Mouse (Mus musculus): ENCODE results near the gene Lpcat2b. TPM values are rescaled to one million over a fixed set of nuclear protein-coding genes. Genes with fewer than 3 reads are reported as not detected.

Lpcat2b gene
- polyA plus RNA-seq, 1 experiment from 2014 or later: not detected

GRCm38 (mm10) chr5:107450299-107450698 is 18.9 kb downstream of the Lpcat2b start:
- no peaks in the 10 kb centered on the region for H3K4me1 ChIP-seq
- H3K27ac ChIP-seq: no peak overlapping the region
- 94% methylated on average over 5 of the region's 5 CpGs for WGBS
- no peak overlapping the region for H3K9ac ChIP-seq
- H3K4me2 ChIP-seq (replicated peaks): no peak overlapping the region
- no peaks in the 10 kb centered on the region for H3K9me3 ChIP-seq
- H3K4me3 ChIP-seq: no peak overlapping the region
- no peak for ATAC-seq (ENCODE audit: low FRiP score, low read depth)
- H3K36me3 ChIP-seq: peaks cover 16% of the 10 kb centered on the region; the same call in 1 of the 2 replicates
- H3K27me3 ChIP-seq: no peaks in the 10 kb centered on the region

- Histone ChIP-seq H3K27ac (no peak overlapping the region), H3K4me1 (no peaks in the 10 kb centered on the region), H3K36me3 (0 out of 2 replicates have a peak, but pooled peaks cover 6% of the 10 kb centered on the region), H3K4me2 (replicated peaks) (no peak overlapping the region), H3K9ac (no peak overlapping the region), H3K9me3 (no peaks in the 10 kb centered on the region), H3K27me3 (no peaks in the 10 kb centered on the region), H3K4me3 (no peak overlapping the region)
- ATAC-seq (ENCODE audit: low FRiP score, low read depth): no peak
- WGBS: 93% methylated on average over 4 of the region's 4 CpGs
Measured at GRCm38 (mm10) chr5:107462147-107463076, 31.1 kb downstream of the Lpcat2b start.

DNA sequence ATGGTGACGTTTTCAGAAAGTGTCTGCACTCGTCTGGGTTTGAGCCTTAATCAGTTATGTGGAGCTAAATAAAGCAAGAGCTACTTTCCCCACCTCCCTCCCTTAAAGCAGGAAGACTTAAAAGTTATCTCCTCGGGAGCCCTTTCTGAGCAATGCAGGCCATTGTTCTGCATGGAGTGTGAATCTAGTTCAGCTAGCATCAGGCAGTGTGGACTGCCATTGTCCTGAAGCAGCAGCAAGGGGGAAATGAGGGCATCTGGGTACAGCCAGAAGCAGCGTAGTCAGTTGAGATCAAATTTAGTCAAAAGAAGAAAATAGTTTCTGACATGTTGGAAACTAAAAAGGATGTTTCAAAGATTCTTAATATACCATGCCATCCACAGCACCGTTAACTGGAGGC is 35.2 kb downstream of the Lpcat2b start:
- ATAC-seq (ENCODE audit: low FRiP score, low read depth): no peak
- Histone ChIP-seq H3K4me3 (no peak overlapping the region), H3K4me2 (replicated peaks) (no peak overlapping the region), H3K9me3 (no peaks in the 10 kb centered on the region), H3K36me3 (peaks cover 9% of the 10 kb centered on the region; the same call in 1 of the 2 replicates), H3K27ac (no peak overlapping the region), H3K4me1 (no peaks in the 10 kb centered on the region), H3K9ac (no peak overlapping the region), H3K27me3 (no peaks in the 10 kb centered on the region)
- WGBS: 60% methylated on average over 5 of the region's 5 CpGs

- WGBS: 80% methylated on average over 4 of the region's 4 CpGs
Measured at GRCm38 (mm10) chr5:107467098-107467497, 35.7 kb downstream of the Lpcat2b start.

GRCm38 (mm10) chr5:107470600-107471329 is 39.4 kb downstream of the Lpcat2b start:
- 81% methylated on average over 10 of the region's 10 CpGs for WGBS
- Histone ChIP-seq H3K4me2 (replicated peaks) (no peak overlapping the region), H3K27me3 (no peaks in the 10 kb centered on the region), H3K9me3 (0 out of 2 replicates have a peak, but pooled peaks cover 4% of the 10 kb centered on the region), H3K36me3 (peaks cover 20% of the 10 kb centered on the region), H3K4me3 (no peak overlapping the region), H3K9ac (no peak overlapping the region), H3K27ac (no peak overlapping the region), H3K4me1 (no peaks in the 10 kb centered on the region)
- ATAC-seq (ENCODE audit: low FRiP score, low read depth): no peak

More at GRCm38 (mm10) chr5:107467098-107467497, 35.7 kb downstream of the Lpcat2b start:
- Histone ChIP-seq H3K27ac (no peak overlapping the region), H3K27me3 (no peaks in the 10 kb centered on the region), H3K9ac (no peak overlapping the region), H3K4me1 (no peaks in the 10 kb centered on the region), H3K4me2 (replicated peaks) (no peak overlapping the region), H3K4me3 (no peak overlapping the region), H3K36me3 (peaks cover 9% of the 10 kb centered on the region; the same call in 1 of the 2 replicates), H3K9me3 (no peaks in the 10 kb centered on the region)
- no peak for ATAC-seq (ENCODE audit: low FRiP score, low read depth)

- ATAC-seq (ENCODE audit: low FRiP score, low read depth): no peak
- H3K36me3 ChIP-seq: peaks cover 5% of the 10 kb centered on the region
- 0 out of 2 replicates have a peak, but pooled peaks cover 3% of the 10 kb centered on the region for H3K9me3 ChIP-seq
- H3K4me1 ChIP-seq: no peaks in the 10 kb centered on the region
- H3K27ac ChIP-seq: no peak overlapping the region; the same call in 1 of the 2 replicates
- 87% methylated on average over 2 of the region's 2 CpGs for WGBS
- no peak overlapping the region for H3K4me3 ChIP-seq
- no peak overlapping the region for H3K9ac ChIP-seq
- no peak overlapping the region for H3K4me2 ChIP-seq (replicated peaks)
- H3K27me3 ChIP-seq: no peaks in the 10 kb centered on the region
Measured at GRCm38 (mm10) chr5:107480194-107480593, 48.8 kb downstream of the Lpcat2b start.

Other genes starting within 250 kb of the Lpcat2b start
- gene Tgfbr3, start 141.9 kb upstream of the Lpcat2b start, polyA plus RNA-seq (2015; fragmentation: Nextera tagmentation; extraction: Ambion mirVana): 23.1 and 25.4 TPM in 2 replicates
- 4.4 and 4.5 TPM in 2 replicates for gene Brdt, start 100.4 kb upstream of the Lpcat2b start, polyA plus RNA-seq (2015; fragmentation: Nextera tagmentation; extraction: Ambion mirVana)
- 1.9 and 2.3 TPM in 2 replicates for gene Ephx4, start 28.8 kb upstream of the Lpcat2b start, polyA plus RNA-seq (2015; fragmentation: Nextera tagmentation; extraction: Ambion mirVana)
- 5.7 and 7.0 TPM in 2 replicates for gene Btbd8, start 6.4 kb downstream of the Lpcat2b start, polyA plus RNA-seq (2015; fragmentation: Nextera tagmentation; extraction: Ambion mirVana)
- 0.51 and 0.64 TPM in 2 replicates for gene Gm42669, start 76.1 kb downstream of the Lpcat2b start, polyA plus RNA-seq (2015; fragmentation: Nextera tagmentation; extraction: Ambion mirVana)
- 0.13 and 0.17 TPM in 2 replicates for gene 1700028K03Rik, start 103.2 kb downstream of the Lpcat2b start, polyA plus RNA-seq (2015; fragmentation: Nextera tagmentation; extraction: Ambion mirVana)
- gene Rpap2, start 165.8 kb downstream of the Lpcat2b start, polyA plus RNA-seq (2015; fragmentation: Nextera tagmentation; extraction: Ambion mirVana): 20.5 and 22.3 TPM in 2 replicates
- gene Glmn, start 166.3 kb downstream of the Lpcat2b start, polyA plus RNA-seq (2015; fragmentation: Nextera tagmentation; extraction: Ambion mirVana): 44.1 and 46.4 TPM in 2 replicates

All from limb, embryonic 13.5 days (tissue).